7 mouse cellular contexts compared by ENCODE assay signal in the genomic region with DNA sequence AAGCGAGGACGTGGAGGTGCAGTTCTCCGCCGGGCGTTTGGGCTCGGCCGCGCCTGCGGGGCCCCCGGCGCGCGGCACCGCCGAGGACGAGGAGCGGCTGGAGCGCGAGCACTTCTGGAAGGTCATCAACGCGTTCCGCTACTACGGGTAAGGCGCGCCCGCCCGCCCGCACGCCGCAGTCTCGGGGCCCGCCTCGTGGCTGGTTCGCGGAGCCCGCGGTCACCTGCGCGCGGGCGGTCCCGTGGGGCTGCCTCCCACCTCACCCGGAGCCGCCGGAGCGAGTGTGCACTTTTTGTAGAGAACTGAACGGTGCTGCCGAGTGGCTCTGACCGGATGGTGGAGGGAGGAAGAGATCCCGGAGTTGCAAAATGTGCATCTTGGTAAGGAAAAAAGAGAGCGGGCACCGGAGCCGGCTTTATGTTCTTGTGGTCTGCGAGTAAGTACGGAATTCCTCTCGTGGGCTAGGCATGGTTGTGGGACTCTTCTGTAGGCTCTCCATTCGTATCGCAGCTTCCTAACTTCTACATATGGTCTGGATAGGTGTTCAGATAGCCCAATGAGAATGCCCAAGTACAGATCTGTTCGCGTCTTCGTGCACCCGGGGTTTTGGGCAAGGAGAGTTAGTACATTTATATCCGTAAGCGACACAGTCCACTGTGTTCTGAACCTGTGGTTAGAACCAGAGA. TPM values are rescaled to one million over a fixed set of nuclear protein-coding genes. Genes with fewer than 3 reads are reported as not detected.
DNase-seq lines count a peak whose midpoint lies in the region; ATAC-seq and TF ChIP-seq lines count a peak whose summit lies in the region.

No protein-coding gene starts in this region.

- intact Hi-C loops in left cerebral cortex, postnatal 25 days (cut with DNase I) = loop anchor here (2.0 kb wide), 1 partner anchor 40 kb away; a partner anchor contains a TSS

- H3K4me3 ChIP-seq in midbrain, embryonic 11.5 days (ENCODE audit: low read depth, low read length) = peak overlapping the region; percentile 75
- H3K4me3 ChIP-seq in spleen, adult 2 months (ENCODE audit: extremely low read depth, insufficient read depth, insufficient read length) = peak overlapping the region; percentile 80

- peak; percentile 60 for DNase-seq in ZHBTc4 (ENCODE audit: low read depth, low spot score)
- peak; percentile 61 for DNase-seq in cerebellum, adult 8-10 months
- DNase-seq in left cerebral cortex, postnatal 25 days (ENCODE audit: low spot score in 2 of 2) = peak; percentile 45 to 49
- peak; percentile 95 for DNase-seq in midbrain, embryonic 11.5 days (ENCODE audit: low spot score, missing footprints)
- peak; percentile 8 to 48 for DNase-seq in spleen, adult 2 months (ENCODE audit: low read depth in 1 of 2, low spot score in 2 of 2)

- no peak for TF ChIP-seq POLR2A in spleen, adult 2 months (IDR thresholded peaks at IDR 0.05; ENCODE audit: low read depth, low read length)

- peaks cover 16% of the 10 kb centered on the region for H3K4me1 ChIP-seq in midbrain, embryonic 11.5 days (ENCODE audit: control insufficient read depth, insufficient read depth, low read length)
- H3K4me1 ChIP-seq in spleen, adult 2 months (ENCODE audit: control insufficient read depth, insufficient read depth, insufficient read length) = no peaks in the 10 kb centered on the region; the same call in 1 of the 2 replicates

- H3K36me3 ChIP-seq in midbrain, embryonic 11.5 days (ENCODE audit: control insufficient read depth, insufficient read depth, low read length) = no peaks in the 10 kb centered on the region
- no peaks in the 10 kb centered on the region for H3K36me3 ChIP-seq in spleen, adult 2 months (ENCODE audit: control insufficient read depth, insufficient read depth, low read length)

- no peak for TF ChIP-seq CTCF in spleen, adult 2 months (IDR thresholded peaks at IDR 0.05; ENCODE audit: extremely low read depth, insufficient read depth, insufficient read length, insufficient replicate concordance)

- peak overlapping the region; percentile 53 for H3K27ac ChIP-seq in midbrain, embryonic 11.5 days (ENCODE audit: low read depth, low read length)
- peak overlapping the region; percentile 40 for H3K27ac ChIP-seq in spleen, adult 2 months (ENCODE audit: insufficient read depth, low read length)

- ATAC-seq in frontal cortex, adult (ENCODE audit: low TSS enrichment) = peak; percentile 48
- peak; percentile 30 for ATAC-seq in inflammation-experienced regulatory T-cells, adult 6 months
- ATAC-seq in midbrain, embryonic 11.5 days (ENCODE audit: low FRiP score) = peak; percentile 79

- H3K9ac ChIP-seq in midbrain, embryonic 11.5 days (ENCODE audit: low read length) = peak overlapping the region; percentile 83

- H3K27me3 ChIP-seq in midbrain, embryonic 11.5 days (ENCODE audit: control insufficient read depth, insufficient read depth, low read length) = no peaks in the 10 kb centered on the region
- no peaks in the 10 kb centered on the region for H3K27me3 ChIP-seq in spleen, adult 2 months (ENCODE audit: control insufficient read depth, insufficient read depth, low read length)

- H3K9me3 ChIP-seq in midbrain, embryonic 11.5 days (ENCODE audit: control insufficient read depth, low read length) = no peaks in the 10 kb centered on the region

- under 1% methylated on average over 53 of the region's 64 CpGs for WGBS in midbrain, embryonic 11.5 days
- WGBS in spleen, adult 2 months = under 1% methylated on average over 64 of the region's 64 CpGs

- H3K4me2 ChIP-seq in midbrain, embryonic 11.5 days = peak overlapping the region; percentile 62

RNA-seq across cellular contexts. Expression of a gene that starts 0.6 kb away (rescaled TPM):
- 1 to 10 TPM; 3.2 to 5.2 (median 3.8) TPM for polyA plus RNA-seq in inflammation-experienced regulatory T-cells, adult 6 months (2017; shearing (Covaris generic))
- 10 to 100 TPM; 11.1 to 11.6 TPM for total RNA-seq in left cerebral cortex, postnatal 25 days (2021)
- 25.4 and 29.8 TPM in 2 replicates for polyA plus RNA-seq in midbrain, embryonic 11.5 days (2014; fragmentation: Nextera tagmentation; extraction: Ambion mirVana)
- 3.1 and 5.8 TPM in 2 replicates for polyA plus RNA-seq in spleen, adult 2 months (2012; rRNA removed)

RNA-seq across cellular contexts. Expression of a gene that starts 39.4 kb away (rescaled TPM):
- polyA plus RNA-seq in inflammation-experienced regulatory T-cells, adult 6 months (2017; shearing (Covaris generic)) = 10 to 100 TPM in 1 of 3 experiments, 1 to 10 TPM in 2; 6.7 to 16.1 (median 8.9) TPM
- 1 to 10 TPM; 3.6 TPM for total RNA-seq in left cerebral cortex, postnatal 25 days (2021)
- 4.9 and 5.8 TPM in 2 replicates for polyA plus RNA-seq in midbrain, embryonic 11.5 days (2014; fragmentation: Nextera tagmentation; extraction: Ambion mirVana)
- 3.5 and 4.0 TPM in 2 replicates for polyA plus RNA-seq in spleen, adult 2 months (2012; rRNA removed)

RNA-seq across cellular contexts. Expression of a gene that starts 39.6 kb away (rescaled TPM):
- 100 to 1,000 TPM in 1 of 3 experiments, 10 to 100 TPM in 2; 87.5 to 260 (median 96.7) TPM for polyA plus RNA-seq in inflammation-experienced regulatory T-cells, adult 6 months (2017; shearing (Covaris generic))
- total RNA-seq in left cerebral cortex, postnatal 25 days (2021) = 10 to 100 TPM; 16.2 to 16.8 TPM
- polyA plus RNA-seq in midbrain, embryonic 11.5 days (2014; fragmentation: Nextera tagmentation; extraction: Ambion mirVana) = 46.1 and 48.8 TPM in 2 replicates
- polyA plus RNA-seq in spleen, adult 2 months (2012; rRNA removed) = 69.7 and 83.6 TPM in 2 replicates

RNA-seq across cellular contexts. Expression of a gene that starts 41.8 kb away (rescaled TPM):
- polyA plus RNA-seq in inflammation-experienced regulatory T-cells, adult 6 months (2017; shearing (Covaris generic)) = 1 to 10 TPM; 2.5 to 5.9 (median 3.0) TPM
- total RNA-seq in left cerebral cortex, postnatal 25 days (2021) = 10 to 100 TPM; 20.3 to 22.1 TPM
- 91.1 and 94.2 TPM in 2 replicates for polyA plus RNA-seq in midbrain, embryonic 11.5 days (2014; fragmentation: Nextera tagmentation; extraction: Ambion mirVana)
- polyA plus RNA-seq in spleen, adult 2 months (2012; rRNA removed) = 10.1 and 18.3 TPM in 2 replicates

Comparison
In these comparisons a context has a peak if more than half of its experiments do, and no peak if none do; other contexts are left out.
1. Peak in every context shown above with its lines: DNase-seq, ATAC-seq, H3K4me3 ChIP-seq and H3K27ac ChIP-seq.
2. DNase-seq: peak in every context shown above with its lines; median percentile 95 in midbrain, embryonic 11.5 days; 61 in cerebellum, adult 8-10 months; 60 in ZHBTc4; 47 in left cerebral cortex, postnatal 25 days; 28 in spleen, adult 2 months.